Mouse (Mus musculus) neural tube, embryonic 12.5 days (tissue): Measurements from ENCODE around the gene Cep350. TPM values are rescaled to one million over a fixed set of nuclear protein-coding genes. Genes with fewer than 3 reads are reported as not detected.

Experiments
- ATAC-seq: fragments of 200-750 bp; cut with Nextera tagmentation; 2 replicates; pipeline ENCODE4 v1.8.0; 2017; ENCODE audit warnings: low read depth, mild to moderate bottlenecking, moderate TSS enrichment, moderate library complexity; ENCODE audit not compliant: low FRiP score
- H3K27ac ChIP-seq: fragments of 300-500 bp; sonication (generic); 2 replicates; pipeline ENCODE4 v1.5.1; 2016
- H3K27me3 ChIP-seq: fragments of 300-500 bp; sonication (generic); replicated peaks from 2 replicates; pipeline ENCODE4 v1.6.1; 2016; ENCODE audit warnings: mild to moderate bottlenecking
- H3K36me3 ChIP-seq: fragments of 300-500 bp; sonication (generic); 2 replicates; pipeline ENCODE4 v1.6.1; 2016; ENCODE audit warnings: mild to moderate bottlenecking
- H3K4me1 ChIP-seq: fragments of 300-500 bp; sonication (generic); 2 replicates; pipeline ENCODE4 v1.6.1; 2016
- H3K4me2 ChIP-seq: fragments of 300-500 bp; sonication (generic); replicated peaks from 2 replicates; pipeline ENCODE4 v1.6.1; 2016; ENCODE audit warnings: mild to moderate bottlenecking
- H3K4me3 ChIP-seq: fragments of 300-500 bp; sonication (generic); 2 replicates; pipeline ENCODE4 v1.5.1; 2016
- H3K9ac ChIP-seq: fragments of 300-500 bp; sonication (generic); 2 replicates; pipeline ENCODE4 v1.6.1; 2016; ENCODE audit warnings: mild to moderate bottlenecking
- H3K9me3 ChIP-seq: fragments of 300-500 bp; sonication (generic); 2 replicates; pipeline ENCODE4 v1.6.1; 2016; ENCODE audit warnings: mild to moderate bottlenecking
- WGBS: fragments of 180-500 bp; shearing (Covaris S2); methylation state at CpG from one replicate; pipeline ENCODE4 v1.1.7; 2016; 5-methylcytosine and 5-hydroxymethylcytosine counted together
- polyA plus RNA-seq: library from polyadenylated mRNA; unstranded; fragments of >200 nt; fragmentation: Nextera tagmentation; extraction: Ambion mirVana; gene quantifications from 2 replicates; pipeline ENCODE4 v1.2.1, GENCODE M21; 2016

The Cep350 gene
- polyA plus RNA-seq, 1 experiment from 2014 or later, result 10.2 TPM

DNA sequence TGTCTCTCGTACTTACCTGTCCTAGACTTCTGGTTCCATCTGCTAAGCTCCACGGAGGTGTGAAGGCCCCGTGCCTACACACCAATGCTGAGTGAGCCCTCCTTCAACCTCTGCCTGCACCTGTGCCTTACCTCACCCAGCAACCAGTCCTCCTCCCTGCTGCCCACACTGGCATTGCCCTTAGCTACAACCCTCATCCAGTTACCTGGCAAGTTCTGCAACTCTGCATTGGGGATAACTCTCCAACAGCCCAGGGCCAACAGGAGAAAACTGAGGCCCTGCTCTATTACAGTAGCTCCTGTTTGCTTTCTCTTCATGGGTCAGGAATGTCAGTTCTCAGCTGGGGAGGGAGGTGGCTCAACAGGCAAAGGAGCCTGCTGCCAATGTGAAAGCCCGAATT, 175.1 kb downstream of the Cep350 start:
- Histone ChIP-seq H3K9ac (no peak overlapping the region), H3K4me1 (no peaks in the 10 kb centered on the region), H3K36me3 (peaks cover 22% of the 10 kb centered on the region), H3K27ac (no peak overlapping the region), H3K27me3 (no peaks in the 10 kb centered on the region), H3K9me3 (no peaks in the 10 kb centered on the region), H3K4me3 (no peak overlapping the region), H3K4me2 (no peak overlapping the region)
- no peak for ATAC-seq
- 90% methylated on average over 4 of the region's 4 CpGs for WGBS

DNA sequence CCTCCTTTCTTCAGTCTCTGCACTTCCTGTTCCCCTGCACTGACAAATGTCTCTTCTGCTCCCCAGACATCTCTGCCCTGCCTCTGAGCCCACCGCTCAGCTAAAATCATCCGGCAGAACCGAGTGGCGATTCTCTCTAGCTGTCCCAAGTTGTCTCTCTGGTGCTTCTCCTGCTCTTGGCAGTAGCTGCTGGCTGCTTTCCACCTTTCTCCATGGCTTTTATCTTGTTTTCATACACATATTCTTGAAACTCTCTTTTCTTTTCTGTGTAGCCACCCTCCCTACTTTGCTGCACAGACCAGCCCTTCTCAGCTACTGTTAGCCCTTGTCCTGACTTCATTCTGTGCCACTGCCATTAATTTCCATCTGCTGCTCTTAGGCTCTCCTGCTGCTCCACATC, 175.6 kb downstream of the Cep350 start:
- H3K9ac ChIP-seq, result no peak overlapping the region
- no peak overlapping the region for H3K27ac ChIP-seq
- ATAC-seq, result no peak
- no peak overlapping the region for H3K4me3 ChIP-seq
- H3K9me3 ChIP-seq, result no peaks in the 10 kb centered on the region
- 90% methylated on average over 4 of the region's 4 CpGs for WGBS
- no peaks in the 10 kb centered on the region for H3K4me1 ChIP-seq
- H3K36me3 ChIP-seq, result peaks cover 20% of the 10 kb centered on the region
- H3K4me2 ChIP-seq, result no peak overlapping the region
- no peaks in the 10 kb centered on the region for H3K27me3 ChIP-seq

DNA sequence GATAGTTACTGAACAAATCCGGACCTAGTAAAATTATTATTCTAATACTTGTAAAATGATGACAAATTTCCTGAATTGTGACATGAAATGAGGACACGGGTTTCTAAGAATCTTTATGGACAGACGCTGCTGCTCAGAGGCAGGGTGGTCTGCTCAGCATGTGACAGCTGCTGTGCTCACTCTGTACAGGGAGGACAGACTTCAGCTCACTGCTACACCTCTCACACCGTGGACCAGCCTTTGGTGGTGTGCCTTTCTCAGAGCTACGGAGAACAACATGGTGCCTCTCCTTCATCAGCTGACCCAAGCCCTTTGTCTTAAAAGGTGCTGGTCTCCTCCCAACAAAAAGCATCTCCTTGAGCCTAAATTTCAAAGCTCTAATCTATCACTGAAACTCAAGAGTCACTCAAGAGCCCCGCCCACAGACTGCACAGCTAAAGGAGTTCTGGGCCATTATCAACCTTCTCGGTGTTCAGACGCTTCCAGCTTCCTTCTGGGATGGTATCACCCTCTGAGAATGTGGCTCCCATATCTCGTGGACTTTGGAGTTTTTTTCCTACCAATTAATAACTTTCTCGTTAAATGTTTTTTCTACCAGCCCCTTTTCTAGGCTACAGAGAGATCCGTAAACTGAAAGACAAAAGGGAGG, 176.2 kb downstream of the Cep350 start:
- H3K27ac ChIP-seq, result no peak overlapping the region
- H3K27me3 ChIP-seq, result no peaks in the 10 kb centered on the region
- no peaks in the 10 kb centered on the region for H3K4me1 ChIP-seq
- H3K36me3 ChIP-seq, result peaks cover 20% of the 10 kb centered on the region
- no peak overlapping the region for H3K4me3 ChIP-seq
- H3K9ac ChIP-seq, result no peak overlapping the region
- WGBS, result 79% methylated on average over 11 of the region's 11 CpGs
- H3K4me2 ChIP-seq, result no peak overlapping the region
- no peak for ATAC-seq
- H3K9me3 ChIP-seq, result no peaks in the 10 kb centered on the region

DNA sequence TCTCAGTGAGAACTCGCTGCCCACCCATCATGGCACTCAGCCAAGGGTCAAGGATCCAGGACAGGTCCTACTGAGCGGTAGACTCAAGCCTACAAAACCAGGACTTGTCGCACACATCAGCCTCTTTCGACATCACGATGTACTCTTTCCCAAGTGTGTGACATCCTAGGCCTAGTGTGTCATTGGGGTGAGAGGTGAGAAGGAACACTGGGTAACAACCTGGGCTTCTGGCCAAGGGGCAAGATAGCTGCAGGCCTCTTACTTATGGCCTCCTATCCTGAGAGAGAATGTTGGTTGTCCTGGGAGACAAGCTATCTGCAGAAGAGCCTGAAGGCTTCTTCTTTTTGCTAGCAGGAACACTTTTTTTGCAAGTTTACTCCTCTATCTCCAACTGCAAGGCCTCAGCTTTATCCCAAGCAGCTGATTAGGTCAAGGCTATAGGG, 177.2 kb downstream of the Cep350 start:
- no peak overlapping the region for H3K4me2 ChIP-seq
- ATAC-seq, result no peak
- no peaks in the 10 kb centered on the region for H3K27me3 ChIP-seq
- no peak overlapping the region for H3K4me3 ChIP-seq
- H3K4me1 ChIP-seq, result peaks cover 6% of the 10 kb centered on the region
- peaks cover 20% of the 10 kb centered on the region for H3K36me3 ChIP-seq
- WGBS, result 93% methylated on average over 5 of the region's 5 CpGs
- no peaks in the 10 kb centered on the region for H3K9me3 ChIP-seq
- H3K9ac ChIP-seq, result no peak overlapping the region
- no peak overlapping the region for H3K27ac ChIP-seq

Other genes starting within 250 kb of the Cep350 start
- 12.3 and 22.8 TPM in 2 replicates for gene Lhx4, start 221.6 kb downstream of the Cep350 start, polyA plus RNA-seq
- 23.1 and 23.5 TPM in 2 replicates for gene Qsox1, start 160.4 kb downstream of the Cep350 start, polyA plus RNA-seq
- 87.5 and 90.9 TPM in 2 replicates for gene Tor1aip2, start 62.1 kb upstream of the Cep350 start, polyA plus RNA-seq
- 28.0 and 35.2 TPM in 2 replicates for gene Tor1aip1, start 63.2 kb upstream of the Cep350 start, polyA plus RNA-seq
- 6.6 and 7.6 TPM in 2 replicates for gene Fam163a, start 231.8 kb upstream of the Cep350 start, polyA plus RNA-seq